Mouse (Mus musculus): Measurements from ENCODE around the gene Slc2a1.

DNA sequence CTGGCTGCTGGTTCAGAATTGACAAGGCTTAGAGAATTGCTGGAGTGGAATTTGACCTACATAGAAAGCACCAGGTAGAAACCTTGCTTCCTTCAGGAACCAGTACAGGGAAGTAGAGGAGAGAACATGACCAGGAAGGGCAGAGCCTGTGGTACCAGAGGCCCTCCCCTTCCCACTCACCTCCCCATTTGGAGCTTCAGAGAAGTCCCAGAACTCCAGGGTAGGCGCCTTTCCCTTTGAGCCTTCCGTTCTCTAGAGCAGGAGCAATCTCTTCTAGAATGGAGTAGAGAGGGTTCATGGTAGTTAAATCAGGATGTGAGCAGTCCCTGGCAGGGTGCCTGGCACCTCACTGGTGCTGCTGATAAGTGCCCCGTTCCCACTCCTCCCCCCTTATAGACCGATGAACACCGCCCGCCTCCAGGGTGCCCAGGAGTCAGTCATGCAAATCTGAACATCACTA, 7.1 kb downstream of the Slc2a1 start:
- TF ChIP-seq CTCF (conservative IDR thresholded peaks at IDR 0.05; ENCODE audit: low read length) (no peak), NANOG (IDR thresholded peaks at IDR 0.05; ENCODE audit: borderline replicate concordance, low read length) (no peak)
